Mouse (Mus musculus): ENCODE results near the gene Slc12a6.

DNA sequence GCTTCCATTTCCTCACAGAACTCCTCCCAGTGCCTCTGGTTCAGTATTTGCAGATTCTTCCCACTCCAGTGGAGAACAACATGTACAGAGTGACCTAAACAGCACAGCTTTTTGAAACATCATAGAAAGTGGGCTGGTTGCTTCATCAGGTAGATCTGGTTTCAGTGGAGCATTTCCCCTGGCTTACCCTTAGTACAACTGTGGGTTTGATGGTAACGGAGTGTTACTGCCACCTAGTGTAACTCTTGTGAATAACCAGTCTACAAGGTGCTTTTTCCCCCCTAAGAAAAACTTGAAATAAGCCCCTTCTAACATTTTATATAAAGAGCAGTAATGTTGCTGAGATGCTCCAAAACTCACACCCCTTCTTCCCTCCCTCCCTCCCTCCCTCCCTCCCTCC lies 49.6 kb upstream of the Slc12a6 start:
- TF ChIP-seq POLR2A (IDR thresholded peaks at IDR 0.05; ENCODE audit: borderline replicate concordance, insufficient read depth, low read length), result no peak
- peak; percentile 30; the same call in 1 of the 2 replicates for TF ChIP-seq CTCF (IDR thresholded peaks at IDR 0.05; ENCODE audit: borderline replicate concordance, insufficient read depth, low read depth, low read length)
